Comparison of ENCODE assay signal across 8 mouse cellular contexts in the genomic region with DNA sequence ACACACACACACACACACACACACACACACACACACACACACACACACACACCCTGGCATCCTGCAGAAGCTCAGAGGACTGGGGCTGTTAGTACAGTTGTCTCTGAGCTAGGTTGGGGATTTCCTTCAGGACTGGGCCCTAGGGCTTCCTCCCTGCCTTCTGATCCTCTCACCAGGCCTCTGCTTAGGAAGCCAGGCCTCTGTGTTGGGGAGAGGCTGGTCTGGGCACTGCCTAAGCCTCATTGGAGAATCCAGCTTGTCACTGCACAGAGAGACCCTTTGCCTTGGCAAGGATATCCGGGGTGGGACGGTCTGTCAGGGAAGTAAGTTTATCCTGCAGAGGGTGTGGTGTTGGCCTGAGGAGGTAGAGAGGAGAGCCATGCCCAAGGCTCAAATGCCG. TPM values are rescaled to one million over a fixed set of nuclear protein-coding genes. Genes with fewer than 3 reads are reported as not detected.
DNase-seq lines count a peak whose midpoint lies in the region; ATAC-seq and TF ChIP-seq lines count a peak whose summit lies in the region.

No protein-coding gene starts in this region.

- DNase-seq in adrenal gland, postnatal 14 days, result peak; percentile 26
- no peak for DNase-seq in adrenal gland, postnatal 4 days (ENCODE audit: low spot score in 2 of 2)
- peak; percentile 69 for DNase-seq in lung, postnatal 0 days (ENCODE audit: low spot score)
- no peak for DNase-seq in layer of hippocampus, postnatal 14 days (ENCODE audit: low spot score in 2 of 2)
- no peak for DNase-seq in adipocyte (ENCODE audit: low spot score)

- no peak overlapping the region for H3K9ac ChIP-seq in hindbrain, embryonic 16.5 days (ENCODE audit: low read depth, low read length)
- peak overlapping the region; percentile 93 for H3K9ac ChIP-seq in lung, postnatal 0 days (replicated peaks; ENCODE audit: low read depth)

- TF ChIP-seq CTCF in E14TG2a.4 (conservative IDR thresholded peaks at IDR 0.05; ENCODE audit: low read length), result no peak
- TF ChIP-seq CTCF in lung, postnatal 0 days (IDR thresholded peaks at IDR 0.05), result no peak

- H3K9me3 ChIP-seq in E14TG2a.4 (ENCODE audit: low read length), result peaks cover 4% of the 10 kb centered on the region; the same call in 1 of the 2 replicates
- H3K9me3 ChIP-seq in hindbrain, embryonic 16.5 days (ENCODE audit: control insufficient read depth, low read length), result no peaks in the 10 kb centered on the region
- H3K9me3 ChIP-seq in lung, postnatal 0 days (ENCODE audit: low read length), result no peaks in the 10 kb centered on the region

- no peak overlapping the region for H3K27ac ChIP-seq in hindbrain, embryonic 16.5 days (ENCODE audit: low read depth, low read length)
- H3K27ac ChIP-seq in lung, postnatal 0 days (ENCODE audit: low read length), result peak overlapping the region; percentile 94

- 59% methylated on average over 3 of the region's 3 CpGs for WGBS in hindbrain, embryonic 16.5 days
- WGBS in lung, postnatal 0 days, result 2% methylated on average over 3 of the region's 3 CpGs

- peaks cover 68% of the 10 kb centered on the region for H3K4me1 ChIP-seq in E14TG2a.4 (replicated peaks; ENCODE audit: low read depth, low read length)
- peaks cover 15% of the 10 kb centered on the region for H3K4me1 ChIP-seq in hindbrain, embryonic 16.5 days (ENCODE audit: control insufficient read depth, insufficient read depth, low read depth, low read length)
- peaks cover 40% of the 10 kb centered on the region for H3K4me1 ChIP-seq in lung, postnatal 0 days (ENCODE audit: insufficient read depth, low read depth, low read length)

- H3K4me3 ChIP-seq in E14TG2a.4 (replicated peaks; ENCODE audit: low read length), result peak overlapping the region; percentile 84
- no peak overlapping the region for H3K4me3 ChIP-seq in hindbrain, embryonic 16.5 days (ENCODE audit: low read length)
- peak overlapping the region; percentile 75 for H3K4me3 ChIP-seq in lung, postnatal 0 days (ENCODE audit: low read depth, low read length)

- peak overlapping the region; percentile 14 for H3K4me2 ChIP-seq in hindbrain, embryonic 16.5 days (ENCODE audit: low read length)
- H3K4me2 ChIP-seq in lung, postnatal 0 days (replicated peaks; ENCODE audit: low read depth, low read length), result peak overlapping the region; percentile 75

- ATAC-seq in hindbrain, embryonic 16.5 days, result no peak
- peak; percentile 10 for ATAC-seq in lung, postnatal 0 days
- ATAC-seq in inflammation-experienced regulatory T-cells, adult 6 months, result no peak

- H3K27me3 ChIP-seq in E14TG2a.4 (ENCODE audit: insufficient read depth, low read length), result peaks cover 11% of the 10 kb centered on the region
- 0 out of 2 replicates have a peak, but pooled peaks cover 2% of the 10 kb centered on the region for H3K27me3 ChIP-seq in hindbrain, embryonic 16.5 days (replicated peaks; ENCODE audit: control insufficient read depth, insufficient read depth, low read length)
- no peaks in the 10 kb centered on the region for H3K27me3 ChIP-seq in lung, postnatal 0 days (replicated peaks; ENCODE audit: insufficient read depth, low read length)

- 0 out of 2 replicates have a peak, but pooled peaks have one; percentile 42 for TF ChIP-seq EP300 in lung, postnatal 0 days (IDR thresholded peaks at IDR 0.05)

- no peaks in the 10 kb centered on the region for H3K36me3 ChIP-seq in E14TG2a.4 (ENCODE audit: insufficient read depth, low read length)
- H3K36me3 ChIP-seq in hindbrain, embryonic 16.5 days (ENCODE audit: control insufficient read depth, insufficient read depth, low read length), result no peaks in the 10 kb centered on the region
- H3K36me3 ChIP-seq in lung, postnatal 0 days (ENCODE audit: insufficient read depth, low read length), result 0 out of 2 replicates have a peak, but pooled peaks cover 3% of the 10 kb centered on the region

RNA-seq across cellular contexts. Expression of gene Csrp1, which starts 10.4 kb away (rescaled TPM):
- total RNA-seq in adrenal gland, postnatal 14 days (2021), result 70.1 and 88.2 TPM in 2 replicates
- total RNA-seq in adrenal gland, postnatal 4 days (2021), result 100 to 1,000 TPM in 1 of 2 experiments, 10 to 100 TPM in 1; 98.5 to 108 TPM
- polyA plus RNA-seq in hindbrain, embryonic 16.5 days (2015; fragmentation: Nextera tagmentation; extraction: Ambion mirVana), result 20.6 and 23.7 TPM in 2 replicates
- 449 and 545 TPM in 2 replicates for polyA plus RNA-seq in lung, postnatal 0 days (2015; fragmentation: Nextera tagmentation; extraction: Ambion mirVana)
- 100 to 1,000 TPM; 150 to 168 TPM for total RNA-seq in layer of hippocampus, postnatal 14 days (2021)
- 10 to 100 TPM; 19.5 to 31.9 (median 26.9) TPM for polyA plus RNA-seq in inflammation-experienced regulatory T-cells, adult 6 months (2017; shearing (Covaris generic))

RNA-seq across cellular contexts. Expression of gene Phlda3, which starts 35.6 kb away (rescaled TPM):
- 44.9 and 49.5 TPM in 2 replicates for total RNA-seq in adrenal gland, postnatal 14 days (2021)
- total RNA-seq in adrenal gland, postnatal 4 days (2021), result 10 to 100 TPM; 25.1 to 33.6 TPM
- 43.1 and 49.5 TPM in 2 replicates for polyA plus RNA-seq in hindbrain, embryonic 16.5 days (2015; fragmentation: Nextera tagmentation; extraction: Ambion mirVana)
- 80.7 and 82.0 TPM in 2 replicates for polyA plus RNA-seq in lung, postnatal 0 days (2015; fragmentation: Nextera tagmentation; extraction: Ambion mirVana)
- 10 to 100 TPM; 16.6 to 18.2 TPM for total RNA-seq in layer of hippocampus, postnatal 14 days (2021)
- 1 to 10 TPM in 1 of 3 experiments, under 1 TPM in 1, not detected in 1; 0.94 to 7.2 TPM for polyA plus RNA-seq in inflammation-experienced regulatory T-cells, adult 6 months (2017; shearing (Covaris generic))

RNA-seq across cellular contexts. Expression of gene Tnni1, which starts 48.9 kb away (rescaled TPM):
- 0.34 TPM in 1 of 2 replicates, not detected in the other for total RNA-seq in adrenal gland, postnatal 14 days (2021)
- 10 to 100 TPM in 1 of 2 experiments, 1 to 10 TPM in 1; 4.4 to 13.1 TPM for total RNA-seq in adrenal gland, postnatal 4 days (2021)
- polyA plus RNA-seq in hindbrain, embryonic 16.5 days (2015; fragmentation: Nextera tagmentation; extraction: Ambion mirVana), result 1.1 and 19.6 TPM in 2 replicates
- 26.1 and 31.2 TPM in 2 replicates for polyA plus RNA-seq in lung, postnatal 0 days (2015; fragmentation: Nextera tagmentation; extraction: Ambion mirVana)
- total RNA-seq in layer of hippocampus, postnatal 14 days (2021), result 1 to 10 TPM; 3.6 to 4.9 TPM
- not detected for polyA plus RNA-seq in inflammation-experienced regulatory T-cells, adult 6 months (2017; shearing (Covaris generic))

Comparison
In these comparisons a context has a peak if more than half of its experiments do, and no peak if none do; other contexts are left out.
1. DNase-seq: peak in adrenal gland, postnatal 14 days (single experiment) and lung, postnatal 0 days (single experiment); none in adrenal gland, postnatal 4 days (0 of 2), layer of hippocampus, postnatal 14 days (0 of 2) and adipocyte (single experiment).